Mouse (Mus musculus) thymus, postnatal 36 days (tissue): ENCODE measurements around the gene Sdccag8.
A peak's percentile ranks its signal among the peaks of the same experiment; 100 is the strongest.
"Not testable (repeated sequence)": the region's sequence is repeated elsewhere in the genome, so short reads cannot be mapped to it uniquely, and the experiment has no call there.

Experiments used
- DNase-seq, 2 experiments: peaks; one replicate each; pipeline ENCODE4 v3.0.0; 2022; ENCODE audit warnings: mixed read lengths in 2 of 2

The Sdccag8 gene

DNA sequence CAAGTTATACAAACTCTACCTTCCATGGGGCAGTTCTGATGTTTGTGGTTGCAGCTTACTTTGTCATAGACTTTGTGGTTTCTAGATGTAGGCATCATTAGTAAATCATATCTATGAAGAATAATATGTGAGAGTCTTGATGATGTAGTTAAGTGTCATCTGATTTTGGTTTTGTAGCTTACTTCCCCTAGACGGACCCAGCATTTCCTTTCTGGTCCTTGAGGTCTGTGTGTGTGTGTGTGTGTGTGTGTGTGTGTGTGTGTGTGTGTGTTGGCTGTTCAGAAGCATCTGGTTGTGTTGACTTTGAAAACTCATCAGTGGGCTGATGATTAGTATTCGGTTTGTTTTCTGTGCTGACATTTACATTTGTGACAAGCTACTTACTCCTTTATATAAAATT lies 17.6 kb downstream of the Sdccag8 start:
- no peak for DNase-seq

DNA sequence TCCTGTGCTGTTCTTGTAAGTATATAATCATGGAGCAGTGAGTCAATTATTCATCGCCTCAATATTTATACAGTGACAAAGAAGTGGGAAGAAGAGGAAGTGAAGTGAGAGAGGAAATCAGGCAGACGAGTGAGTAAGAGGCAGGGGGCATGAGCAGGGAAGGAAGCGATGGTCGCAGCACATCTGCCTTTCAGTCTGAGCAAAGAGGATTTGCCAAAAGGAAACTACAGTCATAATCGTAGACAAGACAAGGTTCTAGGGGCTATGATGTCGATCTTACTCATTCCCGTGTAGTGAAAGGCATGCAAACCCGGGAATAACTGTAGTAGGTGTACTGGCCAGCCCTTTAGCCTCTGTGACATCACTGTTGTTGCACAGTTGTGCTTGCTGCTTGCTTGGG lies 18.1 kb downstream of the Sdccag8 start:
- no peak for DNase-seq

DNA sequence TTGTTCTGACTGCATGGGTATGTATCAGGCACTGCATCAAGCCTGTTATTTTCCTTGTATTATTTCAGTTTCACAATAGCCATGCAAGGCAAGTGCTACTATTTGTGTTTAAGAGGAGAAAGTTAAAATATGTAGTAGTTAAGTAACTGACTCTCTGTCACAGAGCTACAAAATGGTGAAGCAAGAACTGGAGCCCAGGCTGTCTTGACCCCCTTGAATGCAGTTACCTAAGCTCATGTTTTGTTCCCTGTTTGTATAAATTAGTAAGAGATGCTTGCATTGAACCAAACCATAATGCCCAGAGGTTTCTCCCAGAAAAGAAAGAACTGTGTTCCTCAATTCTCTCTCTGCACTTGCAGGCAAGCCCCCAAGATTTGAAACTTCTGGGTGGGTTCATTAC lies 18.8 kb downstream of the Sdccag8 start:
- no peak for DNase-seq

DNA sequence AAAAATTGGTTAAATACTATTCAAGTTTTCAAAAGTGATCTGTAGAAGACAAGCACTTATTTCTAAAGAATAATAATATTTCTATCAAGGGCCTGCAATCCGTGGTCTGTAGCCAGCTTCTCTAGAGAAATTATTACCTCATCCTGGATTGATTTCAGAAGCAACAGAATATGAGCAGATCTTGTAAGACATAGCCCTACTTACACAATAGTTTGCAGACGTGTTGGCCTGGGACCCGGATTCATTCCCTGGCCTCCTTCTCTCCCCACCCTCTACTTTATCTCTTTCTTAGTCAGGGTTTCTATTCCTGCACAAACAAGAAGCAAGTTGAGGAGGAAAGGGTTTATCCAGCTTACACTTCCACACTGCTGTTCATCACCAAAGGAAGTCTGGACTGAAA lies 19.5 kb downstream of the Sdccag8 start:
- no peak for DNase-seq

DNA sequence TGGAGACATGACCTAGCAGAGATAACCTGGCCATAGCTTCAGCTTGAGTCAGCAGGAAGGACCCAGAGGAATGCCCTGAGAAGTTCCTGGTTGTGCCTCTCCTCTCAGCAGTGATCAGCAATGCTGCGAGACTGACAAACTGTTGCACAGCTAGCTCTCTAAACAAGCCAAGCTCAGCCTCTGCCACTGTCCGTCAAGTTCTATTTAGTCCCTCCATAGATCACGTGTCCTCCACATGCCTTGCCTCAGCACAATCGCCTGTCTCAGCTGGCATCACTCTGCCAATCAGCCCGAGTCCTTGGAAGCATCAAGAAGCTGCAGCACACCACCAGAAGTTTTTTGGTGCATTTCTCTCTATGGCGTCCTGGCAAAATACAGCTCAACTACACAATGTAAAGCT lies 20.4 kb downstream of the Sdccag8 start:
- no peak for DNase-seq

DNA sequence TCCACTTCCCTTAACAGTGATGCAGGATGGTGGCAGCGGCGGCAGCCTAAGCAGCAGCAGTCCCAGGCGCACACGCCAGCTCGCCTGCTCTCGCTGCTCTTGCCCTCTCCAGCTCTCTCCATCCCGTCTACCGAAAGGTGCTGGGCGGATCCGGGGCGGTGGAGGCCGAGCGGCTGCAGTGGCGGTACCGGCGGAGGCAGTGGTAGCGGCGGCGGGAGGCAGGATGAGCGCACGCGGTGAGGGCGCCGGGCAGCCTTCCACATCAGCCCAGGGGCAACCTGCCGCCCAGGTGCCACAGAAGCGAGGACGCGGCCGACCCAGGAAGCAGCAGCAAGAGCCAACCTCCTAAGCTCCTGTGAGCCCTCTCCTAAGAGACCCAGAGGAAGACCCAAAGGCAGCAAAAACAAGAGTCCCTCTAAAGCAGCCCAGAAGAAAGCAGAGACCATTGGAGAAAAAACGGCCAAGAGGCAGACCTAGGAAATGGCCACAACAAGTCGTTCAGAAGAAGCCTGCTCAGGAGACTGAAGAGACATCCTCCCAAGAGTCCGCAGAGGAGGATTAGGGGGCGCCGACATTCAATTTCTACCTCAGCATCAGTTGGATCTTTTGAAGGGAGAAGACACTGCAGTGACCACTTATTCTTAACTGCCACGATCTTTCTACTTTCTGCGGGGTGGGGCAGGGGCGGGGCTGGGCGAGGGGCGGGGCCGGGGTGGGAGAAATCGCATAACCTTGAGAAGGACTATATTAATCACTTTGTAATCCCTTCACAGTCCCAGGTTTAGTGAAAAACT lies 21.2 kb downstream of the Sdccag8 start:
- peak; percentile 24 to 38 for DNase-seq

DNA sequence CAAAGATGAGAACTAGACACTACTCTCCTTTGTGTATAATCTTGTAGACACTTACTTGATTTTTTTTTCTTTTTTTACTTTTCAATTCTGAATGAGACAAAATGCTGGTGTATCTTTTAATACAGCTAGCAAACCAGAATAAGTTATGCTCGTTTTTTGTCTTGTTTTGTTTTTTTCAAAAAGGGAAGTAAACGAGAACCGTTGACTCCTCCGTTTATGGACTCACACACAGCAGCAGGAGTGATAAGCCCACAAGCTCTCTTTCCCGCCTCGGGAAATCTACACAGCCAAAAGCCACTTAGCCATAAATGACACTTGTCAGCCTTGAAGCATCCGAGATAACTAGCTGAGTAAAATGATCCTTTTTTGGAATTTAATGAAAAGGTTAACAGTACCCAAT lies 22.1 kb downstream of the Sdccag8 start:
- DNase-seq, result not testable (repeated sequence)

DNA sequence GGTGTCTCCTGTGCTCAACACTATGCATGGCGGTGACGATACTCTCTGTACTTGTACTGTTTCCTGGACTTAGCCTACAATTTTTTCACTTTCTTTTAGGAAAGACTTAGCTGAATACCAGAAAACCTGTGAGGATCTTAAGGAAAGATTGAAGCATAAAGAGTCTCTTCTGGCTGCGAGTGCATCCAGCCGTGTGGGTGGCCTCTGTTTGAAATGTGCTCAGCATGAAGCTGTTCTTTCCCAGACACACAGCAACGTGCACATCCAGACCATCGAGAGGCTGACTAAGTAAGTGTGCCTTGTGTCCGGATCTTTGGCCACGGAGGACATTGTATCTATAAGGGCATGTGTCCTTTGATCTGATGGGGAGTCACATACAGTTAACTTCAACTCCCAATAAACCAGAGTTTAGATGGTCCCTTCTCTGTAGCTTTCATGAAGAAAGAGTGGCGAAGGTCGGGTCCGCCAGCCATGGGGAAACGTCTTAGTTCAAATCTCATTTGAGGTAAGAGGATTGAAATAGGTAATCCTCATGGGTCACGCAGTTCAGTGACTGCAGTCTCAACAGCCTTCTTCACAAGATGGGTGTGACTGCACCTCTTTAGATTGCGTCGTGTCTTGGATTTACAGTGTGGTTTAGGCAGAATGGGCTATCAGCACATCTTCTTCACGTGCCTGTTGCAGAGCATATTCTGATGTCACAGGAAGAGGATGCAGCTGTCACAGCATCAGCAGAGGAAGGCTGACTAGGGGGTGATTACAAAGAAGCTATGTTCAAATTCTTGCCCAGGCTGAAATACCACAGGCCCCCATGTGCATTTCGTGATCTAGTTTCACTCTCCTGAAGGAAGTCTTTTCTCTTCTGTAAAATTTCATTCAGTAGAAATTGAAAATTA lies 30.9 kb downstream of the Sdccag8 start:
- DNase-seq, result peak in 1 of 2 experiments; percentile 30

DNA sequence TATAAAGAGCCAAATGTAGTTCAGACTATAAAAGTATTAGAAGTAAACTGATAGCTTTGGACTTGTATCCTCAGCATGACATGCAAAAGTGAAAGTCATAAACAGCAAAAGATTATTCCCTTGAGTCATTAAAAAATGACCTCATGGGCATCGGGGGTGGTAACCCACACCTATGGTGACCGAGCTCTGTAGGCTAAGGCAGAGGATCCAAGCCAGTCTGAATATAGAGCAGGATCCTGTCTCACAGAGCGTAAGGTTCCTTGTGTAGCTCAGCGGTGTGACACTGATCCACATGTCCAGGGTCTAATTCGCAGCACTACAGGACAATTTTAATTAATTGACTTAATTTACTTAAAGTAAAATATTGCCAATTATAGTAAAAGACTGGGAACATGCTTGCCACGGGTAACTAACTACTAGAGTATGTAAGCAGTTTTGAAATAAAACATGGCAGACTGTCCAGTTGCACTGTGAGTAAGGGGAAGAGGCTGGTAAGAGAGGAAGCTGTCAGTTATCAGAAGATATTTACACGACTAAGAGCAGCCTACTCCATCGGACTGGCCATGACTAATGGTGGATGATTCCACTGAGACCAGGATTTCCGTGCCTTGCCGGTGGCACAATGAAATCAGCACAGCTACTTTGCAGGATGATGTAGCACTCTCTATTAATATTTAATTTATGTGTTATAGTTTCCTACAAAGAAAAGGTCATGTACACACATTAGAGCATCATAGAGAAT lies 32.8 kb downstream of the Sdccag8 start:
- DNase-seq, result no peak

DNA sequence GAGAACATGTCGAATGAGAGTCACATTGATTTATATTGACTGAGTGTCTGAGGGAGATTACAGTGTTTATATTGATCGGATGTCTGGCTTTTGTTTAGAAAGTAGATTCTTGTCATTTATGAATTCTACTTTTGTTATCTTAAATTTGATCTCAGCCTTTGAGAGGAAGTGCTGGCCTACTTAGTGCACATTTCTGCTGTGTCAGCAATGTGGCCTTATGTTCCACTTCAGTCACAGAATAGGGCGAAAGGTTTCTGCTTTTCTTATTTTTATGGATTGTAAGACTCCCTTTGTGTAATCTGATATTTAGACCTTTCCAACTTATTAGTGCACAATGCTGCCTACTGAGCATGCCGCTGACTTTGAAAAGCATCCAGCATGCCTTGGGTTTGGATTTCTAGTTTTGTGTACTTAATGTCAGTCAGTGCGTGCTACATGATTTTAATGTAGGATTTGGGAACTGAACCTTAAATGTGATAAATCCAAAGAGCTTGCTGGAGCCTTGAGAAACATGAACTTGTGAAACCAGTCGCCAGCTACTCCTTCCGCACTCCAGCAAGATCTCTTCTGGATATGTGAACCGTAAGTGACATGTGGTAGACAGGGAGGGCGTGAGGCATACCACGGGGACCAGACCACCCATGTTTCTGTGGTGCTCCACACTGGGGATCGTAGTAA lies 34.3 kb downstream of the Sdccag8 start:
- no peak for DNase-seq

DNA sequence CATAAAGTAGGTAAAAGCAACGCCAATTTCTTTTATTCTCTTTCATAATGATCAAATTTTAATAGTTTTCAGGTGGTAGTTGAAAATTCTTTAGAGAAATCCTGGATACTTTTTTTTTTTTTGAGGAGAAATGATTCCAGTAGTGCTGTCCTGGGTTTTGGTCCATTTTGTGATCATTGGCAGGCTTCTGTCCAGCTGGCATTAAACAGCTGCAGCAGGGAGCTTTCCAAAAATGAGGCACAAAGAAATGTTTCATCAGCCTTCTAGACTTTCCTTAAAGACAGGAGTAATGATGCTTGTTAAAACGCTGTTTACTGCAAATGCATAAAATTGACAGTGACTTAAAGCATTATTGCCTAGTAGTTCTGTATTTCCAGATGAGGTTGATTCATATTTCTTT lies 34.9 kb downstream of the Sdccag8 start:
- DNase-seq, result no peak

DNA sequence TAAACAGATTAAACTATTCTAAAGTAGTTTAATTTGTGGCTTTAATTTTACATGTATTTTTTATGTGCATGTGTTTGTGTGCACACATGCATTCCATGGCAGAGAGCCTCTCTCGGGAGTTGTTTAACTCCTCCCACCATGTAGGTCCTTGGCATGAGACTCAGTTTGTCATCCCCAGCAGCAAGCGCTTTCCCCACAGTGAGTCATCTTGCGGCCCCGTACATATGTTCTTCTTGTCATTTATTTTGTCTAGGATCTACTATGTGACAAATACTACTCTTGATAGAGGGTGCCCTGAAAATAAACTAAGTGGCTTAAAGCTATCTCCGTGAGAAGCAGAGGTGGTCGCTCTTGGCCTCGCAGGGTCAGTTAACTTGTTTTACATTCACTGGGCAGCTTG lies 36.9 kb downstream of the Sdccag8 start:
- no peak for DNase-seq

DNA sequence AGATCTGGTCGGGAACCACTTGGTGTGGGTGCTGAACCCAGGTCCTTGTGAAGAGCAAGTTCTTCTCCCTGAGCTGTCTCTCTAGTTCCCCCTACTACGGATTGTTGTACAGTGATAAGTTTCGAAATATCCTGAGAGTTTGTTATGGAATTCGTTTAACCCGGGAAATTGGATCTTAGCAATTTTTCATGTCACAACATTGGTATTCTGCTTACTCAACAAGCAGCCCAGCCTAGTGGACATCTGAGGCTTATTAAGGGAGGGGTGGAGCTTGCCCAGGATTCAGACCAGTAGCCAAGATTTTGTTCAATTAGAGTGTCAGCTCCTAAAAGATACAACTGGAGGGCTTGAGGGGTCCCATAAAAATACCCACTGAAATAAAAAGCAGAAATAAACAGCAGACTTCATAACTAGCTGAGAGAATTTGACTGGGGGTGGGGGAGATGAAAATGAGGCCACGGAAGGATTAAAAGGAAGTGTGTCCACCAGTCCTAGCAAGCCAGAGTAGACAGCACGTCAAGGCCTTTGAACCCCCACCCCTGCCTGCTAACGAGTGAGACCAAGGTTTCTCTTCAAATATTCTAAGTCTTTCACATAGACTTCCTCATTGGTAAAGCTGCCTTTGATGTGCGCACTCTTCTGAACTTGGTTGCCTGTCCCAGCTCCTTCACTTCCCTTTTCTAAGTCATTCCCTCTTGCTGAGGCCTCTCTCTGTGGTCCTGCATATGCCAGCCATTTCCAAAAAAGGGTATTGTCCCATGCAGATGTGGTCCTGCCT lies 38.5 kb downstream of the Sdccag8 start:
- DNase-seq, result peak in 1 of 2 experiments; percentile 17

DNA sequence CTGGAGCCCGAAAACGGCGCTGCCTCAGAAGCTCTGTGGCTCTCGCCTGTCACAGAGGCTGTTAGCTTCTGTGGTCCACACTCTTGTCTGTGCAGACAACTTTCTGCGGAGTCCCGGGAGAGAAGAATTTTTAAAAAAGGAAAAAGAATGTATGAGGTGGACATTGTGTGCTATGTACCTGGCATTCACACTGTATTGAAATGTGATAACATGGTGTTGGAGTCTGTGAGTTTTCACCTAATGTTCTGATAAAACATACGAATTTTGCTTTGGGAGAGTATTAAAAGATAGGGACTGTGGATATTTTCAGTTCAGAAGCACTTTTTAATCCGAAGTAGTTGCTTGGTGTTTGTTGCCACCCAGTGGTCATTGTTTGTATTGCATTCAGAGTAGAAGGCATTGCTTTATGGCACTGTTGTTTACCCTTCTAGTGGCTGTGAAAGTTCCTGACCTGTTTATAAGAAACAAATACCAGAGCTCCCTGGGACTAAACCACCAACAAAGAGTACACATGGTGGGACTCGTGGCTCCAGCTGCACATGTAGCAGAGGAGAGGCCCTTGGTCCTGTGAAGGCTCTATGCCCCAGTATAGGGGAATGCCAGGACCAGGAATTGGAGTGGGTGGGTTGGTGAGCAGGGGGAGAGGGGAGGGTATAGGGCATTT lies 47.7 kb downstream of the Sdccag8 start:
- DNase-seq, result peak in 1 of 2 experiments; percentile 34

DNA sequence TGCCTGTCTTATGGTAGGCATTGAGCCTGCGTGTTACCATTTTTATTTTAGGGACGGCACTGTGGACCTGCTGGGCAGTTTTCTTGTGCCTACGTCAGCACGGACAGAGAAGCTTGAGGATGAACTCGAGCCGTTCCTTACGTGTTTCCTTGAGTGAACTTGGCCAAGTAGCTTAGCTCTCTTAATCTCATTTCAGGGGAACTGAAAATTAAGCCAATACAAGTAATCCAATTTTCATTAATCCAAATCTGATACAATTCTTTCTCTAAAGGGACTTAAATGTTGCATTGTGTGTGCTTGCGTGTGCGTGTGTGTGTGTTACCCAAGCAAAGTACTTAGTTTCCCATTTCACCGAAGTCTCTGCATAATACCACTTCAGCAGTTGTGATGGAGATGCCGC lies 56.0 kb downstream of the Sdccag8 start:
- no peak for DNase-seq

DNA sequence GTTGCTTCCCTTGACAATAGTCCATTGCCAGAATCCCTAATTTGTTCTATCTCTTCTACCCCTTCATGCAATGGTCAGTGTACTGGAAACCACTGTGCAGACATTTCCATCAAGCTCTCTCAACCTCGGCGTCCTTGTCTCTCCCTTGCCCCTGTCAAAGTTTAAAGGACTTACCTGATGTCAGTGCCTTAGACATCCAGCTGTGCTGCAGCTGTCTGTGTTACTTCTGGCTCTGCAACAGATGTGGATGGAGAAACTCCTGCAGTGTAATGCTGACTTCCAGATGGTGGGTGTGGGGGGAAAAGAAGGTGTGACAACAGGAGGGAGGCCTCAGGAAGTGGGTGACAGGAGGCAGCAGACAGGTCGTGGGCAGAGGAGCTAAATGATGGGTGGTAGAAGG lies 57.5 kb downstream of the Sdccag8 start:
- DNase-seq, result no peak

DNA sequence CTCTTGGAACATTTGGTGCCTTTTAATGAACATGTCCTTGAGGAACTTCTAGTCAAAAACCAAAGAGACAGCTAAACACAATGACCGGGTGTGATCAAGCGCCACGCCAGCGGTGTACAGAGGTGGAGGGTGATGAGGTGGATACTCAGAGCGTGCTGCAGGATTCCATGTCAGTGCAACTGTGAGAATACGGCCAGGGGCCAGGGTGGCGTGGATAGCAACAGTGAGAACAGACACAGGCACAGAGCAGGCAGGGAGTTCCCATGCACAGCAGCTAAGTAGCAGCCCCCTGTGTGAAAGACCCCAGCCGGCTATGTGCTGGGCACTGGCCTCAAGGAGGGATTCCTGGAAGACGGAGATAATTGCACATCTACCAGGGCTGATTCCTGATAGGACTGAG lies 59.0 kb downstream of the Sdccag8 start:
- DNase-seq, result no peak

DNA sequence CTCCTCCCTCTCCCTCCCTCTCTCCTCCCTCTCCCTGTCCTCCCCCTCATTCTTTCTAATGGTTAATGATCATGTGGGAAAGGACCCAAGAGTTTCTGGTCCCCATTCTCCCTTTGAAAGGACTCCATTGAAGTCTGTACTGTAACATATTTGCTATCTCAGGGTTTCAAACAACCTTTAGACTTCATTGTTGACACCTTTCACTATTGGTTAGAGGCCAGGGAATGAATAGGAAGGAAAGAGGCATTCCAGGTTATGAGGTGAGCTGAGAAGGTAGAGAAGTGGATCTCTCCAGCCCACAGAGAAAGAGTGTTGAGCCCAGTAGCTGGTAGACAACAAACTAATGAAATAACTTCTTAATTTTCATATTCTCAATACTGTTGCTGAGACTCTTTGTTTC lies 59.7 kb downstream of the Sdccag8 start:
- DNase-seq, result no peak

DNA sequence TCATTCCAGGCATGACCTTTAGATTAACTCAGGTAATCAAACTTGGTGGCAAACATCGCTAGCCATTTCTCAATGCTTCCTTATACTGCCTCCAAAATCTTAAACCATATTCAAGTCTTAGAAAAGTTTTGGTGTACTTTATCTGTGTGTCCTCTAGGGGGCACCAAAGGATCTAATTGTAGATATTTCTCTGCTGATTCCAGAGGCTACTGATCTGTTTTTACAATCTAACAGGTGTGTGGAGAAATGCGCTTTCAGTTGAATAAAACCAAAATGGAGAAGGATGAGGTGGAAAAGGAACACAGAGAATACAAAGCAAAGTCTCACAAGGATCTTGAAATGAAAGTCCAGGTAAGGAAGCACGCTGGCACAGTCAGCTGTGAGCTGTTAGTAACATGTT lies 63.3 kb downstream of the Sdccag8 start:
- DNase-seq, result no peak

DNA sequence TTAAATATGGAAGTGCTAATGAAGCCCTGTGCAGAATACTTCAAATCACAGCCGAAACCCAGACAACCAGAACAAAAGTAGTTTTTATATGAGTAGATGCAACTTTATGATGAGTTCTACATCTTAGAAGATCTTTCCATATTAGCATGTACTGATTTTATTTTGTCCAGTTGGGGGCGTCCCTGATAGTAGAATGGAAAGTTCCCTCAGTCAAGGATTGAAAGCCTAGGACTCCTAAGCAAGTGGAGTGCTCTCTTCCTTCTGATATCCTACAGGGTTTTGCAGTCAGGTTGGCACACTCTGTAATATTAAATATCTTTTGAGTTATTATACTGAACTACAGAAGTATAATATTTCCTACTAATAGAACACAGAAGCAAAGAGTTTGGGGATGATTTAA lies 64.5 kb downstream of the Sdccag8 start:
- no peak for DNase-seq

DNA sequence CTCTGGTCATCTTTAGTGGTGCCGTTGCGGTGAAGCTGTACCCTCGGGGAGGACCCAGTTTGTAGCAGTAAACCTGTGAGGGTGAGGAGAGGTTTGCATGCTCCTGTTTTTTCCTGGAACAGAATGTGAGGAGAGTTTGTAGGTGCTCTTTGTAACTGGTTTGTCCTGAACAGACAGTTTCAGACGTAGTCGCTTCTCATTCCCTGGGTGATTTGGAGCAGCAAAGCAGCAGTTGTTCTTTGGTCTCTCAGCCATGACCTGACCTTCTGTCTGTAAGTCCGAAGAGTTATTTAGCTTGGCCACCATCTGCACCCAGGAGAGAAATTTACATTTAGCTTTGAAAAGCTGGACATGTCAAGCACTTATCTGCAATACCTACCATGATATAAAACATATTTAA lies 65.2 kb downstream of the Sdccag8 start:
- DNase-seq, result no peak
